Mouse (Mus musculus): ENCODE results near the gene Dok3. TPM values are rescaled to one million over a fixed set of nuclear protein-coding genes. Genes with fewer than 3 reads are reported as not detected.

Gene Dok3
- total and polyA plus RNA-seq, 3 experiments, result 1.6 to 4.3 TPM; not detected in 1

- no peaks in the 10 kb centered on the region; a peak in 1 of 4 replicates for H3K27me3 ChIP-seq (ENCODE audit: control insufficient read depth in 1 of 2, insufficient read depth in 2 of 2, low read length in 2 of 2)
- TF ChIP-seq POLR2A (IDR thresholded peaks at IDR 0.05; ENCODE audit: control insufficient read depth in 1 of 2, insufficient read depth in 1 of 2, low read depth in 1 of 2, low read length in 2 of 2, poor library complexity in 1 of 2) (no peak), MAX (IDR thresholded peaks at IDR 0.05; ENCODE audit: low read length) (no peak), JUND (IDR thresholded peaks at IDR 0.05; ENCODE audit: low read depth, low read length) (no peak), TCF12 (IDR thresholded peaks at IDR 0.05; ENCODE audit: low read depth, low read length) (no peak), ZC3H11A (IDR thresholded peaks at IDR 0.05; ENCODE audit: low read depth, low read length) (no peak)
- H3K4me1 ChIP-seq (ENCODE audit: control insufficient read depth in 1 of 2, insufficient read depth in 2 of 2, low read length in 2 of 2), result peaks cover 0 to 15% of the 10 kb centered on the region in 2 experiments; a peak in 2 of 4 replicates
- peaks cover 0 to 11% of the 10 kb centered on the region in 2 experiments; a peak in 2 of 4 replicates for H3K36me3 ChIP-seq (ENCODE audit: control insufficient read depth in 1 of 2, insufficient read depth in 2 of 2, low read length in 2 of 2)
- H3K4me3 ChIP-seq (ENCODE audit: control insufficient read depth in 1 of 2, insufficient read depth in 1 of 2, low read depth in 2 of 2, low read length in 2 of 2), result no peak overlapping the region
- no peak overlapping the region for H3K27ac ChIP-seq (ENCODE audit: control insufficient read depth, low read depth, low read length)
- no peaks in the 10 kb centered on the region for H3K79me2 ChIP-seq (ENCODE audit: control insufficient read depth, insufficient read depth, low read length, poor library complexity)
- no peaks in the 10 kb centered on the region for H3K9me3 ChIP-seq (replicated peaks; ENCODE audit: insufficient read depth, low read length)
- no peak overlapping the region for H3K9ac ChIP-seq (ENCODE audit: control insufficient read depth, low read depth, low read length, poor library complexity, severe bottlenecking)
- DNase-seq (ENCODE audit: low read depth, low spot score), result no peak
Measured at GRCm38 (mm10) chr13:55496661-55497060, 32.4 kb downstream of the Dok3 start.

GRCm38 (mm10) chr13:55495702-55496101 is 33.4 kb downstream of the Dok3 start:
- DNase-seq (ENCODE audit: low read depth, low spot score), result no peak
- Histone ChIP-seq H3K4me1 (ENCODE audit: control insufficient read depth in 1 of 2, insufficient read depth in 2 of 2, low read length in 2 of 2) (peaks cover 0 to 15% of the 10 kb centered on the region in 2 experiments; a peak in 2 of 4 replicates), H3K79me2 (ENCODE audit: control insufficient read depth, insufficient read depth, low read length, poor library complexity) (no peaks in the 10 kb centered on the region), H3K4me3 (ENCODE audit: control insufficient read depth in 1 of 2, insufficient read depth in 1 of 2, low read depth in 2 of 2, low read length in 2 of 2) (no peak overlapping the region), H3K27me3 (ENCODE audit: control insufficient read depth in 1 of 2, insufficient read depth in 2 of 2, low read length in 2 of 2) (no peaks in the 10 kb centered on the region; a peak in 1 of 4 replicates), H3K27ac (ENCODE audit: control insufficient read depth, low read depth, low read length) (no peak overlapping the region), H3K9me3 (replicated peaks; ENCODE audit: insufficient read depth, low read length) (no peaks in the 10 kb centered on the region), H3K36me3 (ENCODE audit: control insufficient read depth in 1 of 2, insufficient read depth in 2 of 2, low read length in 2 of 2) (peaks cover 0 to 11% of the 10 kb centered on the region in 2 experiments; a peak in 2 of 4 replicates), H3K9ac (ENCODE audit: control insufficient read depth, low read depth, low read length, poor library complexity, severe bottlenecking) (no peak overlapping the region)
- no peak for TF ChIP-seq JUND (IDR thresholded peaks at IDR 0.05; ENCODE audit: low read depth, low read length)
- no peak for TF ChIP-seq ELF1 (IDR thresholded peaks at IDR 0.05; ENCODE audit: low read depth, low read length)
- no peak for TF ChIP-seq ZKSCAN1 (IDR thresholded peaks at IDR 0.05; ENCODE audit: low read depth, low read length)
- TF ChIP-seq MAX (IDR thresholded peaks at IDR 0.05; ENCODE audit: low read length), result no peak
- TF ChIP-seq RAD21 (IDR thresholded peaks at IDR 0.05; ENCODE audit: low read depth, low read length), result no peak
- no peak for TF ChIP-seq RCOR1 (IDR thresholded peaks at IDR 0.05; ENCODE audit: low read depth, low read length)
- TF ChIP-seq USF1 (IDR thresholded peaks at IDR 0.05; ENCODE audit: low read depth, low read length), result no peak
- no peak for TF ChIP-seq CTCF (IDR thresholded peaks at IDR 0.05 in 2 of 3, conservative IDR thresholded peaks at IDR 0.05 in 1 of 3; ENCODE audit: control insufficient read depth in 1 of 3, insufficient read depth in 1 of 3, low read depth in 2 of 3, low read length in 3 of 3, poor library complexity in 1 of 3, severe bottlenecking in 1 of 3)
- TF ChIP-seq SIN3A (IDR thresholded peaks at IDR 0.05; ENCODE audit: low read length), result no peak
- no peak for TF ChIP-seq EP300 (IDR thresholded peaks at IDR 0.05; ENCODE audit: low read depth in 1 of 2, low read length in 2 of 2)
- TF ChIP-seq USF2 (IDR thresholded peaks at IDR 0.05; ENCODE audit: borderline replicate concordance in 1 of 2, insufficient read depth in 1 of 2, low read depth in 1 of 2, low read length in 2 of 2), result no peak
- TF ChIP-seq NELFE (IDR thresholded peaks at IDR 0.05; ENCODE audit: low read depth, low read length), result no peak
- no peak for TF ChIP-seq CHD2 (IDR thresholded peaks at IDR 0.05; ENCODE audit: low read length)
- TF ChIP-seq MAFK (IDR thresholded peaks at IDR 0.05; ENCODE audit: borderline replicate concordance, low read depth, low read length), result no peak
- TF ChIP-seq E2F4 (IDR thresholded peaks at IDR 0.05; ENCODE audit: borderline replicate concordance, low read depth, low read length), result no peak
- no peak for TF ChIP-seq NRF1 (IDR thresholded peaks at IDR 0.05; ENCODE audit: insufficient read depth, low read depth, low read length, poor library complexity, severe bottlenecking)

Measured in MEL (cell line).